Mouse (Mus musculus) kidney, adult 2 months (tissue): ENCODE results near the gene Slc44a5.

Experiments used
- CTCF ChIP-seq: fragments of 200-500 bp; conservative IDR thresholded peaks from 2 replicates; pipeline ENCODE4 v1.5.1; 2011; ENCODE audit warnings: low read depth, mild to moderate bottlenecking, control low read depth, low read length, moderate library complexity, mixed read lengths; ENCODE audit not compliant: insufficient read depth, insufficient read length
- POLR2A ChIP-seq: fragments of 200-500 bp; IDR thresholded peaks from one replicate; pipeline ENCODE4 v1.6.1; 2011; ENCODE audit warnings: low read depth, low read length, control low read depth

- no peak for TF ChIP-seq CTCF
- no peak for TF ChIP-seq POLR2A
Measured at GRCm38 (mm10) chr3:154182987-154183386, 209.8 kb downstream of the Slc44a5 start.
